Mouse (Mus musculus): ENCODE measurements around the gene Ppp2r5a. TPM values are rescaled to one million over a fixed set of nuclear protein-coding genes. Genes with fewer than 3 reads are reported as not detected.

Gene Ppp2r5a
- total RNA-seq, 2 experiments from 2014 or later, result 89.1 to 94.5 TPM

GRCm38 (mm10) chr1:191419991-191420751 is 17.1 kb upstream of the Ppp2r5a start:
- intact Hi-C loops (cut with DNase I), result loop anchor here (5.0 kb wide), 1 partner anchor 47 kb away; no protein-coding TSS in a partner anchor
- DNase-seq (ENCODE audit: low spot score in 2 of 2), result peak in 1 of 2 experiments; percentile 34

GRCm38 (mm10) chr1:191419421-191419820 is 16.3 kb upstream of the Ppp2r5a start:
- no peak for DNase-seq (ENCODE audit: low spot score in 2 of 2)
- intact Hi-C loops (cut with DNase I), result loop anchor here (5.0 kb wide), 1 partner anchor 48 kb away; no protein-coding TSS in a partner anchor

- intact Hi-C loops (cut with DNase I), result loop anchor here (5.0 kb wide), 1 partner anchor 48 kb away; no protein-coding TSS in a partner anchor
- no peak for DNase-seq (ENCODE audit: low spot score in 2 of 2)
These were observed 15.9 kb upstream of the Ppp2r5a start for GRCm38 (mm10) chr1:191418936-191419335.

- intact Hi-C loops (cut with DNase I), result loop anchor here (5.0 kb wide), 1 partner anchor 50 kb away; no protein-coding TSS in a partner anchor
- no peak for DNase-seq (ENCODE audit: low spot score in 2 of 2)
These were observed 14.0 kb upstream of the Ppp2r5a start for GRCm38 (mm10) chr1:191417111-191417510.

DNA sequence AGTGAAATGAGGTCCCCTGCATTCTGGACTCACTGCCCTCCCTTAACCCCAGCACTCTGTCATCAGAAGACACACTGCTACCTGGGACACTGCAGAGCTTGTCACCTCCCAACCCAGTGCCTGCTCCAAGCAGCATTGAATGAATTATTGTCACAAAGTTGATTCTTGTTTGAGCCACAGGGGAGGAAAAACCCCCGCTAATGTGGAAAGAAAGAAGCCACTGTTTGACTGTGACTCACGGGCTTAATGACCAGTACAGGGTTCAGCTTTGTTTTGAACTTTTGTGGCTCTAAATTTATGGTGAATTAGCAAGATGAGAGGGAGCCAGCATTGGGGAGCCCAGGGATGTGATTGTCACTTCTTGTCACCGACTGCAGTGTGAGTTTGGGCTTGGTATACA is 13.5 kb upstream of the Ppp2r5a start:
- no peak for DNase-seq (ENCODE audit: low spot score in 2 of 2)
- intact Hi-C loops (cut with DNase I), result loop anchor here (5.0 kb wide), 1 partner anchor 51 kb away; no protein-coding TSS in a partner anchor

- intact Hi-C loops (cut with DNase I), result no loop called here
- peak; percentile 63 to 90 for DNase-seq (ENCODE audit: low spot score in 2 of 2)
These were observed 11.4 kb upstream of the Ppp2r5a start for GRCm38 (mm10) chr1:191414432-191414831.

DNA sequence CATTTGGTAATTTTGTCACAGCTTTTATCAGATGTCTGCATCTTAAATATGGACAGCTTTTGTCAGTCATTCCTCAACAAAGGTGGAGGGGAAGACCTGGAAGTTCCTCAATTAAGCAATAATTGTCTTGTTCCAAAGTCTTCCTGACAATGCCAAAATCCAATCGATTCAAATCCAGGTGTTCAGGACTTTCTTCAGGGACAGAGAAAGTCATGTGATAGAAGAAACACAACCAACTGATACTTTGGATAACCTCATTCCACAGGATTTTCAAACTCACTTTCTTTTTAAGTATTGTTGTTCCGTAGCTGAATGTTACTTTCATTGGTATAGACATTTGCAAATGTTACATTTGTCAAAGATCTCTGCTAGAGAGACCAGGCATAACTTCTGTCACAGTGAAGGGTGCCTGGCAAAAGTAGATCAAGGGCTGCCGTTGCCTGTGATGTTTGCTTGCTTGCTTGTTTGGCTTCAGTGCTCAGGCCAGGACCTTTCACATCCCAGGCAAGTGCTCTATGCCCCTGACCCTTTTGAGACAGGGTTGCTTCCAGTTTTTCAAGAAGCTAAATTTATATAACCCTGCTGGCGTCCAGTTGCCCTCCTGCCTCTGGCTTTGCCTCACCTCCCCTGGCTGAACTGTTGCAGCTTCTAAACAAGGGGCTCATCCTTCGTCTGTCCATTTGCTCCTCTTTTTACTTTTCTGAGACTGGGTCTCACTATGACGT is 10.8 kb upstream of the Ppp2r5a start:
- intact Hi-C loops (cut with DNase I), result no loop called here
- DNase-seq (ENCODE audit: low spot score in 2 of 2), result no peak

- DNase-seq (ENCODE audit: low spot score in 2 of 2), result peak in 1 of 2 experiments; percentile 51
- intact Hi-C loops (cut with DNase I), result no loop called here
These were observed 7.4 kb upstream of the Ppp2r5a start for GRCm38 (mm10) chr1:191410294-191411036.

- intact Hi-C loops (cut with DNase I), result no loop called here
- no peak for DNase-seq (ENCODE audit: low spot score in 2 of 2)
These were observed 4.2 kb upstream of the Ppp2r5a start for GRCm38 (mm10) chr1:191407246-191407645.

DNA sequence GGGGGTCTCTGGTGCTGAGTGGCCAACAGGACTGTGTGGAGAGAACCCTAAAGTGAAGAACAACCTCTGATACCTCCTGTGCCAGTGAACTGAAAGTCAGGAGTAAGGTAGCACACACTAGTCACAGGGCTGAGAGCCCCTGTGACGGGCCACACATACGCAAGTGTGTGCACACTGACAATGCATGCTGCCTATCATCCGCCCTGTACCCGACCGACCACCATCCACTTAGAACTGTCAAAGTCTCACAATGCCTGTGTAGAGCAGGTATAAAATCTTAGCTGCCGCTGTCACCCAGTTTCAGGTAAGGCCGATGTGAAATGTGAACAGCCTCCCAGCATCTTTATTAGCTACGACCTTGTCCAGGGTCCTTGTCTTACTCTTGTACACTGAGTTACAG is 3.4 kb upstream of the Ppp2r5a start:
- no peak for DNase-seq (ENCODE audit: low spot score in 2 of 2)
- intact Hi-C loops (cut with DNase I), result no loop called here

DNA sequence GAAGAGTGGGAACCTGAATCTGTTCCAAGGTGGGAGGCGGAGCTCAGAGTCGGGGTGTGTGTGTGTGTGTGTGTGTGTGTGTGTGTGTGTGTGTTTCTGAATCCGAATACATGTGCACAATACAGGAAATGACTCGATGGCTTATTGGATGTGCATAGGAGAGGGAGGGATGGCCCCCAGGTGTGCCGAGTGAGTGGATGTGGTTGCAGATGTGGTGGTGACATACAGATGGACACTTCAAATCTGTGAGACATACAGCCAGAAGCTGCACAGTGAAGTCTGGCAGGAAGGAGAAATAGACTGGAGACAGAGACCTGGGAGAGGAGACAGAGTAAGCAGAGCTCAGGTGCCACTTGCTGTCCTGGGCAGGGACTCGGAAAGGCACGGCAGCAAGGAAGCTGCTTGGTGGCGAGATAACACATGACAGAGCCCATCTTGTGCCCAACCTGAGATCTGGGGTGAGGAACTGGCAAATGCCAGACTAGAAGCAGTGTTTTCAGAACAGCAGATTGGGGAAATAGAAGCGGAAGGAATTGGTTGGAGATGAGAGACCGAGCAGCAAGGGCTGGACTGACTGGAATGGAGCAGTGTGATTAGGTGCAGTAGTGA is 1.8 kb upstream of the Ppp2r5a start:
- no peak for DNase-seq (ENCODE audit: low spot score in 2 of 2)
- intact Hi-C loops (cut with DNase I), result no loop called here

- DNase-seq (ENCODE audit: low spot score in 2 of 2), result no peak
- intact Hi-C loops (cut with DNase I), result no loop called here
These were observed 1.2 kb upstream of the Ppp2r5a start for GRCm38 (mm10) chr1:191404301-191404700.

- no peak for DNase-seq (ENCODE audit: low spot score in 2 of 2)
- intact Hi-C loops (cut with DNase I), result no loop called here
These were observed 566 bp downstream of the Ppp2r5a start for GRCm38 (mm10) chr1:191402506-191402905.

GRCm38 (mm10) chr1:191396897-191397849 is 5.9 kb downstream of the Ppp2r5a start:
- intact Hi-C loops (cut with DNase I), result loop anchor here (2.0 to 10.0 kb wide), 2 partner anchors 74 to 318 kb away; partner anchors contain the start of gene Lpgat1
- peak; percentile 99 to 100 for DNase-seq (ENCODE audit: low spot score in 2 of 2)

GRCm38 (mm10) chr1:191396446-191396845 is 6.6 kb downstream of the Ppp2r5a start:
- intact Hi-C loops (cut with DNase I), result loop anchor here (2.0 to 10.0 kb wide), 2 partner anchors 74 to 318 kb away; partner anchors contain the start of gene Lpgat1
- DNase-seq (ENCODE audit: low spot score in 2 of 2), result peak in 1 of 2 experiments; percentile 47

GRCm38 (mm10) chr1:191395871-191396433 is 7.1 kb downstream of the Ppp2r5a start:
- peak; percentile 27 to 52 for DNase-seq (ENCODE audit: low spot score in 2 of 2)
- intact Hi-C loops (cut with DNase I), result loop anchor here (2.0 to 10.0 kb wide), 3 partner anchors 75 to 319 kb away; partner anchors contain the start of gene Lpgat1

- intact Hi-C loops (cut with DNase I), result loop anchor here (2.0 to 10.0 kb wide), 2 partner anchors 168 to 320 kb away; partner anchors contain the start of gene Lpgat1
- no peak for DNase-seq (ENCODE audit: low spot score in 2 of 2)
These were observed 7.9 kb downstream of the Ppp2r5a start for GRCm38 (mm10) chr1:191395200-191395599.

DNA sequence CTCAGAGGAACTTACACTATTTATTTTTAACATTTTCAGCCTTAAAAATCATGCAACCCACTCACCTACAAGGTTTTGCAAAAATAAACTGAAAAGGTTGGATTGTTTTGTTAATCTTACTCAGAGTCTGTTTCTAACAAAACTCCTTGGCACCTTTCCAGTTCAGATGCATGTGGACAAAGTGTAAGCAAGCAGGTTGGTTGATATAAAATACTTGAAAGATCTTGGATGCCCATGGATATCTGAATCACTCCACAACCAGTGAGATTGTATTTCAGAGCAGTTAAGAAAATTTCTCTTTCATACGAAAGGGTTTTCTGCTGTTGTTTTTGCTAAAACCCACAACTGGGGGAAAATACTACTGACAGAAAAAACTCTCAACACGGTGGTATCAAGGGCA is 8.9 kb downstream of the Ppp2r5a start:
- intact Hi-C loops (cut with DNase I), result loop anchor here (2.0 to 10.0 kb wide), 2 partner anchors 169 to 321 kb away; partner anchors contain the start of gene Lpgat1
- DNase-seq (ENCODE audit: low spot score in 2 of 2), result peak in 1 of 2 experiments; percentile 24
